Mouse (Mus musculus): Measurements from ENCODE around the gene Ano10. TPM values are rescaled to one million over a fixed set of nuclear protein-coding genes. Genes with fewer than 3 reads are reported as not detected.
"Not testable (repeated sequence)": the region's sequence is repeated elsewhere in the genome, so short reads cannot be mapped to it uniquely, and the experiment has no call there.

The Ano10 gene
- polyA plus RNA-seq, 1 experiment from 2014 or later = 38.8 TPM

DNA sequence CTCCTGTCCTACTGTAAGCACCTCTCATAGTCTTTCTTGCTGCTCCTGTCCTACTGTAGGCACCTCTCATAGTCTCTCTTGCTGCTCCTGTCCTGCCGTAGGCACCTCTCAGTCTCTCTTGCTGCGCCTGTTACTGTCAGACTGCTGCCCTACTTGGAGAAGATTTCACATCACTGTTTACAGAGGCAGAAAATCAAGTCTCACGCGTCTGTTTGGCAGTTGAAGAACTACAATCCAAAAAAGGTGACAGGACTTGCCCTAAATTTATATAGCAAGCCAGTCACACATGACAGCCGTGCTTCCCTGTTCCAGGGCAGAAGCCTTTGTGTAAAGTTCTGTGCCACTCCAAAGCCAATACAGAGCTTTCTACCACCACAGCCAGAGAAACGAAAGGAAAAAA is 20.2 kb upstream of the Ano10 start:
- no peak overlapping the region for H3K9ac ChIP-seq
- H3K4me3 ChIP-seq (replicated peaks) = no peak overlapping the region
- 83% methylated on average over 6 of the region's 6 CpGs for WGBS

GRCm38 (mm10) chr9:122313128-122313527 is 18.9 kb upstream of the Ano10 start:
- H3K9ac ChIP-seq; ATAC-seq (ENCODE audit: insufficient number of reproducible peaks, low FRiP score, low TSS enrichment, low read depth): not testable (repeated sequence)
- 59% methylated on average over 1 of the region's 1 CpGs for WGBS

More for the DNA sequence above, 20.2 kb upstream of the Ano10 start:
- H3K9me3 ChIP-seq (replicated peaks) = no peaks in the 10 kb centered on the region
- no peaks in the 10 kb centered on the region for H3K36me3 ChIP-seq
- peaks cover 7% of the 10 kb centered on the region; the same call in 1 of the 2 replicates for H3K4me1 ChIP-seq
- ATAC-seq (ENCODE audit: insufficient number of reproducible peaks, low FRiP score, low TSS enrichment, low read depth) = no peak
- no peaks in the 10 kb centered on the region for H3K27me3 ChIP-seq
- no peak overlapping the region for H3K4me2 ChIP-seq (replicated peaks)
- no peak overlapping the region for H3K27ac ChIP-seq (replicated peaks)

GRCm38 (mm10) chr9:122312296-122312990 is 18.2 kb upstream of the Ano10 start:
- Histone ChIP-seq H3K4me1 (peaks cover 9% of the 10 kb centered on the region; the same call in 1 of the 2 replicates), H3K27me3 (no peaks in the 10 kb centered on the region), H3K4me3 (replicated peaks) (no peak overlapping the region), H3K9me3 (replicated peaks) (no peaks in the 10 kb centered on the region), H3K27ac (replicated peaks) (no peak overlapping the region), H3K36me3 (no peaks in the 10 kb centered on the region), H3K9ac (no peak overlapping the region), H3K4me2 (replicated peaks) (no peak overlapping the region)
- no peak for ATAC-seq (ENCODE audit: insufficient number of reproducible peaks, low FRiP score, low TSS enrichment, low read depth)
- WGBS = 84% methylated on average over 7 of the region's 7 CpGs

More at GRCm38 (mm10) chr9:122313128-122313527, 18.9 kb upstream of the Ano10 start:
- not testable (repeated sequence) for H3K9me3 ChIP-seq (replicated peaks); H3K27me3 ChIP-seq; H3K27ac ChIP-seq (replicated peaks); H3K4me3 ChIP-seq (replicated peaks); H3K36me3 ChIP-seq; H3K4me1 ChIP-seq; H3K4me2 ChIP-seq (replicated peaks)

DNA sequence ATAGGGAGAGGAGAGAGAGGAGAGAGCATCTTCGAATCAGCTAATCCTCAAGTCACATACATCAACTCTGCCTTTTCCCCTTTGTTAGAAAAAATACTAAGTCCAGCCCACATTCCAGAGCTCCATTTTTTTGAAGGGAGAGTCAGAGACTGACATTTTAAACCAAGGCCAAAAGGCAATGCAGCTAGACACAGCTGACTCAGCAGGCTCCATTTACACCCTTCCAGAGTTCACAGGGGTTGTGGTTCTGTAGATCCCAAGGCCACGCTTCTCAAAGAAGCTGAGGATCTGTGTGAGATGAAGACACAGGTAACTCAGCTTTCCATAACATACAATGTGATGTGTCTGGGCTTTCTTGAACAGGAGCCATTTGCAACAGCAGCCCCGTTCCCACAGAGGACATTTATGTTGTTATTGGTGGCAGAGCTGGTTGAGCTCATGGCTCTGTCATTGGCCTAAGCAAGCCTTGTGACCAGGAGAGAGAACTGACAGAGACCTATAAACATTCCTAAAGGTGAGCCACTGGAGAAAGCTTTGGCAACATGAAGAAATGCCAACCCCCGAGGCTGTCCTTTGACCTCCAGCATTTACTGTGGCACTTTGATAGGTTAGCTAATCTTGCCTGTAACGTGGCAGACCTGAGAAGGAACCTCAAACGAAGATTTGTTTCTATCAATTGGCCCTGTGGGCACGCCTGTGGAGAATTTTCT is 17.0 kb upstream of the Ano10 start:
- H3K4me3 ChIP-seq (replicated peaks) = peak overlapping the region; percentile 51
- no peak for ATAC-seq (ENCODE audit: insufficient number of reproducible peaks, low FRiP score, low TSS enrichment, low read depth)
- no peaks in the 10 kb centered on the region for H3K36me3 ChIP-seq
- H3K27me3 ChIP-seq = no peaks in the 10 kb centered on the region
- 72% methylated on average over 6 of the region's 7 CpGs for WGBS
- H3K4me2 ChIP-seq (replicated peaks) = peak overlapping the region; percentile 67
- H3K27ac ChIP-seq (replicated peaks) = peak overlapping the region; percentile 83
- no peaks in the 10 kb centered on the region for H3K9me3 ChIP-seq (replicated peaks)
- no peak overlapping the region for H3K9ac ChIP-seq
- peaks cover 9% of the 10 kb centered on the region; the same call in 1 of the 2 replicates for H3K4me1 ChIP-seq

DNA sequence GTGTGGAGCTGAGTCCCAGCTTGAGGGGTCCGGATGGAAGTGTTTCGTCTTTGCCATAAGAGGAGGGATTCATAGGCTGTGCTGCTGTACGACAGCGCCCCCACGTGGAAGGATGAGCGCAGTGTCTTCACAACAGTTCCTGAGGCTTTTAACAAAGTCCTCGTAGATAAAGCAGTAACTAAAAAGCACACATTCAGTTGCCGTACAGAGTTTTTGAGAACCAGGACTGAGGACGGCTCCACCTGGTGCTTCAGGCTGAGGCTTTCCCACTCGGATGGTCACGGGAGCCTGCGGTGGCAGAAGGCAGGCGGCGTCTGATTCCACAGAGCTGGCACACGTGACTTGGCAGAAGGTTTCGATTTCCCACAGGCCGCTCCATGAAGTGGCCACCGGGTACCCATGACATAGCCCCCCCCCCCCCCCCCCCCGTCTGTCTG is 16.4 kb upstream of the Ano10 start:
- Histone ChIP-seq H3K9ac (peak overlapping the region; percentile 46), H3K9me3 (replicated peaks) (no peaks in the 10 kb centered on the region), H3K4me2 (replicated peaks) (peak overlapping the region; percentile 67), H3K27me3 (no peaks in the 10 kb centered on the region), H3K36me3 (no peaks in the 10 kb centered on the region), H3K27ac (replicated peaks) (peak overlapping the region; percentile 83), H3K4me3 (replicated peaks) (peak overlapping the region; percentile 51), H3K4me1 (peaks cover 9% of the 10 kb centered on the region; the same call in 1 of the 2 replicates)
- under 1% methylated on average over 18 of the region's 19 CpGs for WGBS
- peak; percentile 90 for ATAC-seq (ENCODE audit: insufficient number of reproducible peaks, low FRiP score, low TSS enrichment, low read depth)

DNA sequence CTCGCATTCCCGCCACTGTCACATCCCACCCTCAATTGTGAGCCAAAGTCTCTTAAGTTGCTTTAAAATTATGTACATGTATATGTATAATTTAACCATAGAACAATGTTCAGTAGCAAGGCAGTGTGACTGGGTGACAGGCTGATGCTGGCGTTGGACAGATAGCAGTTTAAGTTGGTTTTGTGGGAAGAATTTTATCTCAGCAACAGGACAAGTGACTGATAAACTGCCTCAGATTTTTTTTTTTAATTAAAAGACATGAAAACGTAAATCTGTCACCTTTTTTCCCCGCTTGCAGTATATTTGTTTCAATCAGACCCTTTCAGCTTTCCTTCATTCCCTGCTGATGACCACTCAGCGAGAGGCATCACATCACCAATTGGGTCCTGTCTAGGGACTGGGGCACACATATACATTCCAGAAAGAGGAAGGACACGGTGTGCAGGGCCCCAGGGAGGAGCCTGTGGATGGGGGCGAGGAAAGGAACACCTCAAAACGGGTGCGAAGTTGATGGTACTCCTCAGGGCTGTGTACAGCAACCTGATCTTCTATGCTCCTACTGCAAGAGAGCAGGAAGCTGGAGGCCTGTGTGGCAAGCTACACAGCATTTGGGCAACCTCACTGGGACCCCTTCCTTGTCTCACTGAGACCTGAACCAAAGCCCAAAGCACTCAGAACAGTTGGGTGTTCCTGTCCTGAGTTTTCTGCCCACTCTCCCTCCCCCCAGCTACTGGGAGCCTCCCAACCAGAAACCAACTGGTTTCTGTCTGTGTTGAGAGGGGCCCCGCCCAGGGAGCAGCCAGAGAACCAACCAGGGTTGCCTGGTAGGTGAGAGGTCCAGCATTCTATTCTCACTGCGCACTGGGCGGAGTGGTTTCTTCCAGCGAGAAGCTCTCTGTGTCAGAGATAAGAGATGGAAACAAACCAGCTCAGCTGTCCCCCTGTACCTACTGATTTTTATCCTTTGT is 15.1 kb upstream of the Ano10 start:
- H3K4me2 ChIP-seq (replicated peaks) = no peak overlapping the region
- no peak overlapping the region for H3K27ac ChIP-seq (replicated peaks)
- H3K4me3 ChIP-seq (replicated peaks) = no peak overlapping the region
- no peaks in the 10 kb centered on the region for H3K36me3 ChIP-seq
- 72% methylated on average over 14 of the region's 14 CpGs for WGBS
- no peaks in the 10 kb centered on the region for H3K9me3 ChIP-seq (replicated peaks)
- no peak for ATAC-seq (ENCODE audit: insufficient number of reproducible peaks, low FRiP score, low TSS enrichment, low read depth)
- no peak overlapping the region for H3K9ac ChIP-seq
- peaks cover 9% of the 10 kb centered on the region; the same call in 1 of the 2 replicates for H3K4me1 ChIP-seq
- H3K27me3 ChIP-seq = no peaks in the 10 kb centered on the region

- Histone ChIP-seq H3K27ac (replicated peaks) (no peak overlapping the region), H3K9ac (no peak overlapping the region), H3K27me3 (no peaks in the 10 kb centered on the region), H3K9me3 (replicated peaks) (no peaks in the 10 kb centered on the region), H3K36me3 (no peaks in the 10 kb centered on the region), H3K4me3 (replicated peaks) (no peak overlapping the region), H3K4me2 (replicated peaks) (no peak overlapping the region), H3K4me1 (peaks cover 5% of the 10 kb centered on the region; the same call in 1 of the 2 replicates)
- ATAC-seq (ENCODE audit: insufficient number of reproducible peaks, low FRiP score, low TSS enrichment, low read depth) = no peak
- 85% methylated on average over 3 of the region's 3 CpGs for WGBS
Measured at GRCm38 (mm10) chr9:122305302-122305701, 11.1 kb upstream of the Ano10 start.

DNA sequence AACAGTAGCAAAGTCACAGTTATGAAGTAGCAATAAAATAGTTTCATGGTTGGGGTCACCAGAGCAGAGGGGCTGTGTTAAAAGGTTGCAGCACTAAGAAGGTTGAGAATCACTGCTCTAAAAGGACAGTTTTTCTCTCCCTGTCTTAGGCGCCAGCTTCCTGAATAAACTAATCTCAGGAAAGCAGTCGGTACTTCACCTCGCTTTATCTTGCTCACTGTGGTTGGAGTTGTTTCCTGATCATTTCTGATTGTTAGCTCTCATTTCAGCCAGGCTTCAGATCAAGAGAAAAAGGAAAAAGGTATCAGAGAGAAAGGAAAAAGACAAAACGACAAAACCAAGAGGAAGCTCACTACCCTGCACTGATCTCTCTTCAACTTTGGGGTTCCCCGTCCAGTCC is 1.9 kb upstream of the Ano10 start:
- no peak overlapping the region for H3K4me3 ChIP-seq (replicated peaks)
- peaks cover 10% of the 10 kb centered on the region; the same call in 1 of the 2 replicates for H3K4me1 ChIP-seq
- no peaks in the 10 kb centered on the region for H3K27me3 ChIP-seq
- no peak overlapping the region for H3K27ac ChIP-seq (replicated peaks)
- no peaks in the 10 kb centered on the region for H3K36me3 ChIP-seq
- H3K9ac ChIP-seq = no peak overlapping the region
- H3K4me2 ChIP-seq (replicated peaks) = no peak overlapping the region
- ATAC-seq (ENCODE audit: insufficient number of reproducible peaks, low FRiP score, low TSS enrichment, low read depth) = no peak
- H3K9me3 ChIP-seq (replicated peaks) = no peaks in the 10 kb centered on the region
- 93% methylated on average over 5 of the region's 5 CpGs for WGBS

DNA sequence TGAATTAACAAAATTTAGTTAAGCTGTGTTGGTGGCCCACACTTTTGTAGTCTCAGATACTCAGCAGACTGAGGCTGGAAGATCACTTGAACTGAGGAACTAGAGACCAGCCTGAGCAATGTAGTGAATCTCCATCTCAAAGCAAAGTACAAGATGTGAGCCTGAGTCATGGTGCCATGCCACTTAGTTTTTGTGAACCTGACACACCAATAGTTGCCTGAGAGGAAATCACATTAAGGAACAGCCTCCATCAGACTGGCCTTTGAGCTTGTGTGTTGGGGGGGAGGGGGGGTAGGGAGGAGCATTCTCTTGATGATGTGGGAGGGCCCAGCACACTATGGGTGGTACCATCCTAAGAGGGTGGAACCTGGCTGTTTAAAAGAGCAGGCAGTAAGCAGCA is 1.2 kb upstream of the Ano10 start:
- no peaks in the 10 kb centered on the region for H3K36me3 ChIP-seq
- no peak overlapping the region for H3K4me3 ChIP-seq (replicated peaks)
- H3K27me3 ChIP-seq = no peaks in the 10 kb centered on the region
- no peak overlapping the region for H3K27ac ChIP-seq (replicated peaks)
- H3K4me2 ChIP-seq (replicated peaks) = no peak overlapping the region
- peaks cover 10% of the 10 kb centered on the region; the same call in 1 of the 2 replicates for H3K4me1 ChIP-seq
- H3K9ac ChIP-seq = no peak overlapping the region
- no peaks in the 10 kb centered on the region for H3K9me3 ChIP-seq (replicated peaks)
- ATAC-seq (ENCODE audit: insufficient number of reproducible peaks, low FRiP score, low TSS enrichment, low read depth) = no peak

DNA sequence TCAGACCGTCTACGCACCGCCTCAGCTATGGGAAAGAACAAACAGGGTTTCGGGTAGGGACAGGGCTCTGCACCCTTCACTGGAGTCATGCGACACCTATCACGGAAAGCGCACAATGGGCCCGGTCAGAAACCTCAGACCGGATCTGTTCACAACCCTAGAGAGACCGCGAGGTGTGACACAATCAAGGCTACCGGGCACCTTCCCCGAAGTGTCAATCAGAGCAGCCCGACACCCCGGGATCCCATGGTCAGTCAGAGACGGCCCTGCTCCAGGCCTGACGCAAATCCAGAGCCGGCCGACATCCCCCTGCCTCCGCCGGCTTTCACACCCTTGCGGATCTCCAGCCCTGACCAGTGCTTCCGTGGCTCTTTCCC is 370 bp downstream of the Ano10 start:
- peak; percentile 60 for ATAC-seq (ENCODE audit: insufficient number of reproducible peaks, low FRiP score, low TSS enrichment, low read depth)
- Histone ChIP-seq H3K9ac (peak overlapping the region; percentile 74), H3K9me3 (replicated peaks) (no peaks in the 10 kb centered on the region), H3K4me2 (replicated peaks) (peak overlapping the region; percentile 77), H3K4me1 (peaks cover 10% of the 10 kb centered on the region), H3K36me3 (no peaks in the 10 kb centered on the region), H3K4me3 (replicated peaks) (peak overlapping the region; percentile 85), H3K27me3 (no peaks in the 10 kb centered on the region), H3K27ac (replicated peaks) (peak overlapping the region; percentile 78)
- 0% methylated on average over 23 of the region's 23 CpGs for WGBS

DNA sequence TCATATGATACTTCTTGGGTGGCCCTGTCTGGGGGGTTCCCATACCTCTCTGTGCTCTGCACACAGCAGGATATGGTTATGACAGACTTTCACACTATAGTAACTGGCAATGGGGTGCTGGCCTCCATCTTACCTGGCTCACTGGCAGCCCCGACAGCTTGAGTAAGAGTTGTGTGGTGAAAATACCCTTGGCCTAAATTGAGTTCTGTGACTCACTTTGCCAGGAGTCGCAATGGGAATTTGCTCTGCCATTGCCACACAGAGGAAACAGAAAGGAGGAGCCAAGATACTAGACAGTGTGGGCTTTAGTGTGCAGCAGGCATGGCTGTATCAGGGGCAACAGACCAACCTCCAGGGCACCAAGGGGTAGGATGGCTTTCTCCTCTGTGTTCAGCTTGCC is 4.0 kb downstream of the Ano10 start:
- Histone ChIP-seq H3K27ac (replicated peaks) (no peak overlapping the region), H3K4me2 (replicated peaks) (no peak overlapping the region), H3K9ac (no peak overlapping the region), H3K36me3 (no peaks in the 10 kb centered on the region), H3K27me3 (no peaks in the 10 kb centered on the region), H3K4me3 (replicated peaks) (no peak overlapping the region), H3K9me3 (replicated peaks) (no peaks in the 10 kb centered on the region), H3K4me1 (peaks cover 17% of the 10 kb centered on the region)
- no peak for ATAC-seq (ENCODE audit: insufficient number of reproducible peaks, low FRiP score, low TSS enrichment, low read depth)
- 93% methylated on average over 2 of the region's 2 CpGs for WGBS
